ENCODE assay signal across 20 mouse cellular contexts in the genomic region with DNA sequence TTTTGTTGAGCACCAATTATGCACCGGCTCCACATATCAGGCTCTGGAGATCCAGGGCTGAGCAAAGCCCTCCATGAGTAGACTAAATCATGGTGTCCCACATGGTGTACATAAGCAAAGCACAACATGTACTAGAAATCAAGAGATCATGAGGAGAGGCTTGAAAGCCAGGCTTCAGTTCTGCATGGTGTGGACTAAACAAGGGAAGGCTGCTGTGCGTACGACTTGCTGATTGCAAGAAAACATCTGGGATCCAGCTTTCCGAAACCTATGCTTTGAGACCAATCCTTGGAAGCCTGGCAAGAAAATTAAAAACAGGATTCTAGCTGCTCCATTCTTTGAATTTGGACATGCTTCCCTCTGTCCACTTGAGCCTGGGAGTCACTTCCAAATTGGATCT.
DNase-seq lines count a peak whose midpoint lies in the region; ATAC-seq and TF ChIP-seq lines count a peak whose summit lies in the region.
"Had no signal": no experiment of that assay in that cellular context is flagged by ENCODE, and none has a peak within 500 bp of the region (broad histone marks: within the 10 kb centered on the region; RNA-seq: fewer than 3 reads in every experiment).

No protein-coding gene starts in this region.

- TF ChIP-seq POLR2A in limb, embryonic 14.5 days (IDR thresholded peaks at IDR 0.05; ENCODE audit: borderline replicate concordance, extremely low read depth, insufficient read depth, insufficient read length) = no peak

- H3K4me1 ChIP-seq in embryonic facial prominence, embryonic 10.5 days = peaks cover 16% of the 10 kb centered on the region
- H3K4me1 ChIP-seq in embryonic facial prominence, embryonic 14.5 days (ENCODE audit: control insufficient read depth, insufficient read depth, low read length) = no peaks in the 10 kb centered on the region
- H3K4me1 ChIP-seq in limb, embryonic 14.5 days (ENCODE audit: control insufficient read depth, insufficient read depth, low read length) = peaks cover 3% of the 10 kb centered on the region; the same call in 1 of the 2 replicates
- peaks cover 8% of the 10 kb centered on the region for H3K4me1 ChIP-seq in midbrain, embryonic 13.5 days (replicated peaks)

- H3K27me3 ChIP-seq in embryonic facial prominence, embryonic 10.5 days (replicated peaks; ENCODE audit: low read depth, poor library complexity, severe bottlenecking) = peaks cover 6% of the 10 kb centered on the region; the same call in 1 of the 2 replicates
- H3K27me3 ChIP-seq in embryonic facial prominence, embryonic 14.5 days (replicated peaks; ENCODE audit: control insufficient read depth, insufficient read depth, low read length) = no peaks in the 10 kb centered on the region
- H3K27me3 ChIP-seq in limb, embryonic 14.5 days (ENCODE audit: control insufficient read depth, insufficient read depth, low read length) = no peaks in the 10 kb centered on the region
- no peaks in the 10 kb centered on the region for H3K27me3 ChIP-seq in midbrain, embryonic 13.5 days

- peak; percentile 39 for DNase-seq in embryonic facial prominence, embryonic 10.5 days (ENCODE audit: low spot score)
- peak; percentile 76 for DNase-seq in embryonic facial prominence, embryonic 14.5 days (ENCODE audit: low spot score)
- peak; percentile 33 for DNase-seq in limb, embryonic 14.5 days (ENCODE audit: low spot score)
- DNase-seq in lung, postnatal 36 days = peak; percentile 15
- no peak for DNase-seq in adrenal gland, adult 18-20 months (ENCODE audit: low spot score in 2 of 2)
- DNase-seq in cerebellum, adult 9-10 months = no peak
- DNase-seq: adrenal gland, adult 8-10 months; cerebellum, postnatal 14 days; gastrocnemius, postnatal 10 days; heart, adult 18-20 months; heart, postnatal 4 days; liver; right cerebral cortex, postnatal 25 days had no signal

- H3K9ac ChIP-seq in embryonic facial prominence, embryonic 14.5 days (ENCODE audit: low read depth, low read length) = no peak overlapping the region
- H3K9ac ChIP-seq in limb, embryonic 14.5 days (ENCODE audit: low read depth, low read length, severe bottlenecking) = no peak overlapping the region
- no peak overlapping the region for H3K9ac ChIP-seq in midbrain, embryonic 13.5 days (replicated peaks)
- H3K9ac ChIP-seq: embryonic facial prominence, embryonic 13.5 days; hindbrain, embryonic 15.5 days had no signal

- H3K27ac ChIP-seq in embryonic facial prominence, embryonic 10.5 days (replicated peaks) = no peak overlapping the region
- no peak overlapping the region for H3K27ac ChIP-seq in embryonic facial prominence, embryonic 14.5 days (replicated peaks; ENCODE audit: low read depth, low read length)
- no peak overlapping the region for H3K27ac ChIP-seq in limb, embryonic 14.5 days (replicated peaks; ENCODE audit: low read depth, low read length)
- no peak overlapping the region for H3K27ac ChIP-seq in midbrain, embryonic 13.5 days
- H3K27ac ChIP-seq: embryonic facial prominence, embryonic 13.5 days; hindbrain, embryonic 15.5 days; stomach, postnatal 0 days had no signal

- ATAC-seq in embryonic facial prominence, embryonic 14.5 days (ENCODE audit: low read depth) = no peak
- ATAC-seq in limb, embryonic 14.5 days (ENCODE audit: low FRiP score, low read depth) = no peak
- no peak for ATAC-seq in midbrain, embryonic 13.5 days
- ATAC-seq: intestine, embryonic 16.5 days; midbrain, embryonic 16.5 days had no signal

- WGBS in embryonic facial prominence, embryonic 10.5 days = 53% methylated on average over 4 of the region's 4 CpGs
- 48% methylated on average over 4 of the region's 4 CpGs for WGBS in embryonic facial prominence, embryonic 14.5 days
- 40% methylated on average over 4 of the region's 4 CpGs for WGBS in limb, embryonic 14.5 days
- 82% methylated on average over 4 of the region's 4 CpGs for WGBS in midbrain, embryonic 13.5 days

- no peaks in the 10 kb centered on the region for H3K9me3 ChIP-seq in embryonic facial prominence, embryonic 10.5 days
- no peaks in the 10 kb centered on the region for H3K9me3 ChIP-seq in embryonic facial prominence, embryonic 14.5 days (ENCODE audit: control insufficient read depth, low read length)
- 0 out of 2 replicates have a peak, but pooled peaks cover 3% of the 10 kb centered on the region for H3K9me3 ChIP-seq in limb, embryonic 14.5 days (ENCODE audit: control insufficient read depth, low read length)
- H3K9me3 ChIP-seq in midbrain, embryonic 13.5 days = no peaks in the 10 kb centered on the region
- H3K9me3 ChIP-seq: embryonic facial prominence, embryonic 13.5 days; hindbrain, embryonic 15.5 days had no signal

- no peak overlapping the region for H3K4me3 ChIP-seq in embryonic facial prominence, embryonic 10.5 days
- no peak overlapping the region for H3K4me3 ChIP-seq in embryonic facial prominence, embryonic 14.5 days (ENCODE audit: low read depth, low read length)
- no peak overlapping the region for H3K4me3 ChIP-seq in limb, embryonic 14.5 days (replicated peaks; ENCODE audit: low read length)
- no peak overlapping the region for H3K4me3 ChIP-seq in midbrain, embryonic 13.5 days (replicated peaks)
- H3K4me3 ChIP-seq: embryonic facial prominence, embryonic 13.5 days; hindbrain, embryonic 15.5 days; megakaryocyte, embryonic 14.5 days had no signal

- H3K36me3 ChIP-seq in embryonic facial prominence, embryonic 10.5 days (replicated peaks) = no peaks in the 10 kb centered on the region
- no peaks in the 10 kb centered on the region for H3K36me3 ChIP-seq in embryonic facial prominence, embryonic 14.5 days (ENCODE audit: control insufficient read depth, insufficient read depth, low read length)
- H3K36me3 ChIP-seq in limb, embryonic 14.5 days (ENCODE audit: control insufficient read depth, insufficient read depth, low read length) = no peaks in the 10 kb centered on the region
- no peaks in the 10 kb centered on the region for H3K36me3 ChIP-seq in midbrain, embryonic 13.5 days
- H3K36me3 ChIP-seq: embryonic facial prominence, embryonic 13.5 days; hindbrain, embryonic 15.5 days had no signal

- no peak overlapping the region for H3K4me2 ChIP-seq in embryonic facial prominence, embryonic 14.5 days (ENCODE audit: low read depth, low read length)
- H3K4me2 ChIP-seq in limb, embryonic 14.5 days (replicated peaks; ENCODE audit: low read depth, low read length, severe bottlenecking) = no peak overlapping the region
- no peak overlapping the region for H3K4me2 ChIP-seq in midbrain, embryonic 13.5 days (replicated peaks)
- H3K4me2 ChIP-seq: embryonic facial prominence, embryonic 13.5 days; hindbrain, embryonic 15.5 days had no signal

Comparison
In these comparisons a context has a peak if more than half of its experiments do, and no peak if none do; other contexts are left out.
1. DNase-seq: peak in embryonic facial prominence, embryonic 10.5 days (single experiment), embryonic facial prominence, embryonic 14.5 days (single experiment), limb, embryonic 14.5 days (single experiment) and lung, postnatal 36 days (single experiment); none in adrenal gland, adult 18-20 months (0 of 2) and cerebellum, adult 9-10 months (single experiment).